Mouse (Mus musculus): ENCODE results near the gene Hspg2. TPM values are rescaled to one million over a fixed set of nuclear protein-coding genes. Genes with fewer than 3 reads are reported as not detected.

Hspg2 gene
- polyA plus RNA-seq, 1 experiment from 2014 or later, result 3.2 TPM

- no peak overlapping the region for H3K27ac ChIP-seq
- H3K4me2 ChIP-seq, result no peak overlapping the region
- H3K36me3 ChIP-seq, result peaks cover 53% of the 10 kb centered on the region
- H3K4me3 ChIP-seq (replicated peaks), result no peak overlapping the region
- ATAC-seq (ENCODE audit: low read depth), result no peak
- WGBS (ENCODE audit: insufficient replicate concordance), result 69% methylated on average over 10 of the region's 10 CpGs
- no peak for DNase-seq
- H3K9me3 ChIP-seq (replicated peaks), result no peaks in the 10 kb centered on the region
- H3K4me1 ChIP-seq (replicated peaks), result no peaks in the 10 kb centered on the region
- H3K9ac ChIP-seq, result no peak overlapping the region
- H3K27me3 ChIP-seq, result no peaks in the 10 kb centered on the region
Observed at GRCm38 (mm10) chr4:137542968-137543367, 74.4 kb downstream of the Hspg2 start.

DNA sequence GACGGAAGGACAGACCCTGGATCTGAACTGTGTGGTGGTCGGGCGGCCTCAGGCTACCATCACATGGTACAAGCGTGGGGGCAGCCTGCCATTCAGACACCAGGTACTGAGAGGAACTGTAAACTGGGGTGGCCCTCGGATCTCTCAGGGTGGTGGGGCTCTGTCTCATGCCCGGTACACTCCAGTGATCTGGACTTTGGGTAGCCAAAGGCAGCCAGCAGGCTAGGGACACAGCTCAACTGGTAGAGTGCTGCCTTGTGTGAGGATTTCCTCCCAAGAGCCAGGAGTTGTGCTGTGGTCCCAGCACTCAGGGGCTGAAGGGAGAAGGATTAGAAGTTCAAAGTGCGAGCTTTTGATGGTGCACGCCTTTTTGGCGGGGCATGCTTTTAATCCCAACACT is 77.0 kb downstream of the Hspg2 start:
- ATAC-seq (ENCODE audit: low read depth) (no peak), DNase-seq (no peak)
- H3K9me3 ChIP-seq (replicated peaks), result no peaks in the 10 kb centered on the region
- no peak overlapping the region for H3K4me2 ChIP-seq
- no peaks in the 10 kb centered on the region for H3K4me1 ChIP-seq (replicated peaks)
- H3K27ac ChIP-seq, result no peak overlapping the region
- H3K36me3 ChIP-seq, result peaks cover 57% of the 10 kb centered on the region
- no peaks in the 10 kb centered on the region for H3K27me3 ChIP-seq
- no peak overlapping the region for H3K9ac ChIP-seq
- 79% methylated on average over 9 of the region's 9 CpGs for WGBS (ENCODE audit: insufficient replicate concordance)
- no peak overlapping the region for H3K4me3 ChIP-seq (replicated peaks)

GRCm38 (mm10) chr4:137546003-137546525 is 77.5 kb downstream of the Hspg2 start:
- Histone ChIP-seq H3K36me3 (peaks cover 52% of the 10 kb centered on the region), H3K9me3 (replicated peaks) (no peaks in the 10 kb centered on the region), H3K4me2 (no peak overlapping the region), H3K4me1 (replicated peaks) (no peaks in the 10 kb centered on the region), H3K9ac (no peak overlapping the region), H3K27ac (no peak overlapping the region), H3K27me3 (no peaks in the 10 kb centered on the region), H3K4me3 (replicated peaks) (no peak overlapping the region)
- 55% methylated on average over 5 of the region's 5 CpGs for WGBS (ENCODE audit: insufficient replicate concordance)
- DNase-seq (peak; percentile 19), ATAC-seq (ENCODE audit: low read depth) (no peak)

DNA sequence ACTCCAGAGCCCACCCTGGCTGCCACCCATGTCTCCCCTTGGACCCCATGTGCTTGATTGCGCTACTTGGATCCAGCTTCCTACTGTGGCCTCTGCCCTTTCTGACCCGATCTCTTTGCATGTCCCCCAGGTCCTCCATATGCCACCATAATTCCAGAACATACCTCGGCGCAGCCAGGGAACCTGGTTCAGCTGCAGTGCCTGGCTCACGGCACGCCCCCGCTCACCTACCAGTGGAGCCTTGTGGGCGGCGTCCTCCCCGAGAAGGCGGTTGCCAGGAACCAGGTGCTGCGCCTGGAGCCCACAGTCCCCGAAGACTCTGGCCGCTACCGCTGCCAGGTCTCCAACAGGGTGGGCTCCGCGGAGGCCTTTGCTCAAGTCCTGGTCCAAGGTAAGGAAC is 84.9 kb downstream of the Hspg2 start:
- no peaks in the 10 kb centered on the region for H3K4me1 ChIP-seq (replicated peaks)
- ATAC-seq (ENCODE audit: low read depth) (no peak), DNase-seq (no peak)
- H3K36me3 ChIP-seq, result peaks cover 25% of the 10 kb centered on the region
- no peak overlapping the region for H3K4me2 ChIP-seq
- no peak overlapping the region for H3K4me3 ChIP-seq (replicated peaks)
- no peaks in the 10 kb centered on the region for H3K9me3 ChIP-seq (replicated peaks)
- no peaks in the 10 kb centered on the region for H3K27me3 ChIP-seq
- no peak overlapping the region for H3K9ac ChIP-seq
- WGBS (ENCODE audit: insufficient replicate concordance), result 81% methylated on average over 17 of the region's 17 CpGs
- no peak overlapping the region for H3K27ac ChIP-seq

- Histone ChIP-seq H3K36me3 (peaks cover 26% of the 10 kb centered on the region), H3K27ac (no peak overlapping the region), H3K4me3 (replicated peaks) (no peak overlapping the region), H3K9ac (no peak overlapping the region), H3K4me1 (replicated peaks) (no peaks in the 10 kb centered on the region), H3K4me2 (no peak overlapping the region), H3K9me3 (replicated peaks) (no peaks in the 10 kb centered on the region), H3K27me3 (no peaks in the 10 kb centered on the region)
- DNase-seq (no peak), ATAC-seq (ENCODE audit: low read depth) (no peak)
- 82% methylated on average over 16 of the region's 16 CpGs for WGBS (ENCODE audit: insufficient replicate concordance)
Observed at GRCm38 (mm10) chr4:137556673-137557210, 88.2 kb downstream of the Hspg2 start.

DNA sequence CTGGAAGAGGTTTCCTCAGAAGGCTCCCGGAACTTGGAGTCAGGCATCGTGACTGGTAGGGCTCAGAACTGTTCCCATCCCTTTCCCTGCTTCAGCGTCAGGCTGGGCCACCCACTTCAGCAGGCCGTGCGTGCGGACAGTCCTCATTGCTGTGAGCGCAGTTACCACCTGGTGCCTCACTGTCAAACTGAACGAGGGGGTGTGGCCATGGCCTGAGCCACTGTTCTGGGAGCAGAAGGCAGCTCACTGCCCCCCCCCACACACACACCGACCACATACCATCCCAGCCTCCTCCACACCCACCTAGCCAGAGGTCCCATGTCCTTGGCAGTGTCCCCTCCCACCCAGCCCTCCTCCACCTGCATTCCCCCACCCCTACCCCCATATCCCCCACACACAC is 101.3 kb downstream of the Hspg2 start:
- H3K4me3 ChIP-seq (replicated peaks), result no peak overlapping the region
- 72% methylated on average over 9 of the region's 9 CpGs for WGBS (ENCODE audit: insufficient replicate concordance)
- no peak overlapping the region for H3K27ac ChIP-seq
- H3K4me1 ChIP-seq (replicated peaks), result no peaks in the 10 kb centered on the region
- peaks cover 13% of the 10 kb centered on the region; the same call in 1 of the 2 replicates for H3K36me3 ChIP-seq
- no peaks in the 10 kb centered on the region for H3K27me3 ChIP-seq
- H3K9ac ChIP-seq, result no peak overlapping the region
- no peaks in the 10 kb centered on the region for H3K9me3 ChIP-seq (replicated peaks)
- DNase-seq (no peak), ATAC-seq (ENCODE audit: low read depth) (no peak)
- no peak overlapping the region for H3K4me2 ChIP-seq

- Histone ChIP-seq H3K36me3 (0 out of 2 replicates have a peak, but pooled peaks cover 1% of the 10 kb centered on the region), H3K9ac (no peak within 1 kb of the TSS), H3K4me1 (replicated peaks) (0 out of 2 replicates have a peak, but pooled peaks cover 3% of the 10 kb centered on the region), H3K9me3 (replicated peaks) (no peaks in the 10 kb centered on the region), H3K27me3 (peaks cover 24% of the 10 kb centered on the region), H3K4me3 (replicated peaks) (no peak within 1 kb of the TSS), H3K27ac (no peak within 1 kb of the TSS), H3K4me2 (no peak within 1 kb of the TSS)
- 68% methylated on average over 10 of the region's 10 CpGs for WGBS (ENCODE audit: insufficient replicate concordance)
- DNase-seq (no peak), ATAC-seq (ENCODE audit: low read depth) (no peak)
Observed at GRCm38 (mm10) chr4:137574469-137574868, 105.9 kb downstream of the Hspg2 start, which contains the start of gene Ldlrad2. Gene Ldlrad2, minus strand, starts transcription at chr4:137574569.

DNA sequence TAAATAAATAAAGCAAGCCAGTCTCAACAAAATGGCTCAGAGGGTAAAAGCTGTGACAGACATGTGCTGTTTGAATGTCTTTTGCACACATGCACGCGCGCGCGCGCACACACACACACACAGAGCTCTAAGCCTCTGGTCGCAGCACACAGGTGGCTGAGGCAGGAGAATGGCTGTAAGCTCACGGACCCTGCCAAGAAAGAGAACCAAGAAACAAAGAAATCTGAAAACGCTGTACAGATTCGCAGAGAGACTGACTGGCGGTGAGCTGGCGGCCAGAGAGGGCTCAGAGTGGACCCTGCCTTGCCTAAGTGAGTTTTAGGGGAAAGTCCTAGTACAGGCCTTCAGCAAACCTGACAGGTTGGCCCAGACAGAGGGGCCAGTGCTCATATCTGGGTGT is 108.9 kb downstream of the Hspg2 start:
- Histone ChIP-seq H3K27ac (no peak overlapping the region), H3K9me3 (replicated peaks) (no peaks in the 10 kb centered on the region), H3K4me2 (no peak overlapping the region), H3K4me1 (replicated peaks) (0 out of 2 replicates have a peak, but pooled peaks cover 3% of the 10 kb centered on the region), H3K4me3 (replicated peaks) (no peak overlapping the region), H3K27me3 (peaks cover 38% of the 10 kb centered on the region), H3K36me3 (no peaks in the 10 kb centered on the region), H3K9ac (no peak overlapping the region)
- 89% methylated on average over 12 of the region's 12 CpGs for WGBS (ENCODE audit: insufficient replicate concordance)
- DNase-seq, result no peak
- no peak for ATAC-seq (ENCODE audit: low read depth)

- Histone ChIP-seq H3K36me3 (no peaks in the 10 kb centered on the region), H3K4me1 (replicated peaks) (0 out of 2 replicates have a peak, but pooled peaks cover 3% of the 10 kb centered on the region), H3K27me3 (peaks cover 38% of the 10 kb centered on the region), H3K27ac (no peak overlapping the region), H3K4me2 (peak overlapping the region; percentile 55), H3K9me3 (replicated peaks) (no peaks in the 10 kb centered on the region), H3K9ac (no peak overlapping the region), H3K4me3 (replicated peaks) (peak overlapping the region; percentile 27; the same call in 1 of the 2 replicates)
- WGBS (ENCODE audit: insufficient replicate concordance), result 6% methylated on average over 39 of the region's 39 CpGs
- no peak for ATAC-seq (ENCODE audit: low read depth)
- DNase-seq, result peak; percentile 22
Observed at GRCm38 (mm10) chr4:137578181-137578845, 109.7 kb downstream of the Hspg2 start.

- DNase-seq (no peak), ATAC-seq (ENCODE audit: low read depth) (no peak)
Observed at GRCm38 (mm10) chr4:137579789-137580188, 111.2 kb downstream of the Hspg2 start.

GRCm38 (mm10) chr4:137580299-137580698 is 111.7 kb downstream of the Hspg2 start:
- Histone ChIP-seq H3K9me3 (replicated peaks) (no peaks in the 10 kb centered on the region), H3K4me3 (replicated peaks) (no peak overlapping the region), H3K4me1 (replicated peaks) (0 out of 2 replicates have a peak, but pooled peaks cover 3% of the 10 kb centered on the region), H3K9ac (no peak overlapping the region), H3K27ac (no peak overlapping the region), H3K4me2 (no peak overlapping the region), H3K36me3 (no peaks in the 10 kb centered on the region), H3K27me3 (peaks cover 38% of the 10 kb centered on the region)
- 47% methylated on average over 2 of the region's 2 CpGs for WGBS (ENCODE audit: insufficient replicate concordance)
- no peak for DNase-seq
- no peak for ATAC-seq (ENCODE audit: low read depth)

More at GRCm38 (mm10) chr4:137579789-137580188, 111.2 kb downstream of the Hspg2 start:
- Histone ChIP-seq H3K27ac (no peak overlapping the region), H3K4me2 (no peak overlapping the region), H3K4me3 (replicated peaks) (no peak overlapping the region), H3K9me3 (replicated peaks) (no peaks in the 10 kb centered on the region), H3K36me3 (no peaks in the 10 kb centered on the region), H3K4me1 (replicated peaks) (0 out of 2 replicates have a peak, but pooled peaks cover 3% of the 10 kb centered on the region), H3K27me3 (peaks cover 38% of the 10 kb centered on the region), H3K9ac (no peak overlapping the region)
- WGBS (ENCODE audit: insufficient replicate concordance), result 29% methylated on average over 4 of the region's 4 CpGs

Measured in liver, embryonic 13.5 days (tissue).